Mouse (Mus musculus) T-cell, adult 2 months (primary cell): Measurements from ENCODE around the gene Lmf1.

ENCODE experiments used
- DNase-seq: peaks from one replicate; pipeline ENCODE4 v3.0.0; 2022; ENCODE audit warnings: low spot score

Lmf1 gene

DNA sequence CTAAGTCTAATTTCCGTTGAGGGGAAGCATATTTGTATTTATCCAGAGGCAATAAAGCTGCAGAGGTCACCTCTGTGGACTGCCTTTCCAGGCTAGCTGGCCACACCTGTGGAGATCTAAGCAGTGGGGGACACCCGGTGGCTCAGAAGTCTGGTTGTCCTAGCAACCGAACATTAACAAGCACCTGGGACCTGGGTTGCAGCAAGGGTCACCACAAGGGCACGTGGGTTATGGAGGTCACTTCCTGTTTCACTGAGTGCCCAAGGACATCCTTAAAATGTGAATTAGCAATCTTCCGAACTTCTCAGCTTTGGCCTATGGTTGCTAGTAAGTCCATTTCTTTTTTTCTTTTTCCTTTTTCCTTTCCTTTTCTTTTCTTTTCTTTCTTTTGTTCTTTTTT lies 25.3 kb downstream of the Lmf1 start:
- no peak for DNase-seq

DNA sequence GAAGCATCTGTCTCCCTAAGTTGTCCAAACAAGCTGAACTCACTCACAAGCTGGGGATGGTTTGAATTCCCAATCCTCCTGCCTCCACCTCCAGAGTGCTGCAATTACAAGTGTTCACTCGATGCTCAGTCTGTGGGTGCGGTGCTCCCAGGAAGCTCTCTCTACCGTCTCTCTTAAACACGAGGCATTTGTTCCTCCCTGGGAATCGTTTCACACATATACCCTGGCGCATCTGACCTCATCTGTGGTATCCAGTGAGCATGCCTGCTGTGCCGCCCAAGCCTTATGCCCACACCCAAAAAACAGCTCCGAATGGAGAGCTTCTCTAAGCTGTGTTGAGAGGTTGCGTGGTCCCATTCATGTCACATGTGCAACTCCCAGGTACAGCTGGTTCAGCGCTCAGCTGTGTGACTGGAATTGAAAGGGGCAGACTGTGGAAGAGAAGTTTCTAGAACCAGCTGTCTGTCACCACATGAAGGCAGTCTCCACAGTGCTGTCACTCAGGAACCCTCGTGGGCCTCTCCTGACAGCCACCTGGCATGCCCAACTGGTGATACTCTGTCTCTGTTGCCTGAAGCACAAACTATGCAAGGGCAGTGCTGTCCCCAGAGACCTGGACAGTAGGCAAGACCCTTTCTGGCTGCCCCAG lies 29.4 kb downstream of the Lmf1 start:
- no peak for DNase-seq

GRCm38 (mm10) chr17:25608821-25609505 lies 30.1 kb downstream of the Lmf1 start:
- DNase-seq, result no peak

DNA sequence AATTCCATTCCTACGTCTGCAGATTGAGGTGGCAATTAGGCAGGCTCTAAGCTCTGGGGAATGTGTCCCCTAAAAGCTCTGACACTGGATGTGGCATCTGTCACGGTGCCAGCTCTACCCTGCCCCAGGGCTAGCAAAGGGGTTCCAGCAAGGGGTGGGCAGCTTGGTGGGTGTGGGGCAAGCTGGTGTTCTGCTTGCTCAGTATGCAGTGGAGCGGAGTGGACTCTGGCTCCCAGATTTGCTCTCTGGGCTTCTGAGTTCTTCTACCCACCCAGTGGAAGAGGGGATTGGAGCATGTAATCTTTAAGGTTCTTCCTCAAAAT lies 30.6 kb downstream of the Lmf1 start:
- no peak for DNase-seq

DNA sequence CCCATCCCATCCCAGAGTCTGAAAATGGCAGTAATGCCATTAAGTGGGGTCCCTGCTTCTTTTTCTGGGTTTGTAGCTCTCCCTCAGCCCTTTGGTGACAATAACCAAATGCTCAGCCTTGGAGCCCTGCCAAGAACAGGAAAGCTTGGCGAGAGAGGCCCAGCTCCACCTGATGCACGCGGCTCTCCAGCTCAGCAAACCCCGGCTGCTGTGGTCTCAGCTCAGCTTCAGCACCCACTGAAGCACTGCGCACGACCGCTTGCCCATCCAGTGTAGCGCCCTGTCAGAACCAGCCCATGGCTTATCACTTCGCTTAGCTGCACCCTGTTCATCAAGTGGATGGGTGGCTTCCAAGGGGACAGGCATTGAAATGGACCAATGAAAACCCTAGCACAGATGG lies 31.3 kb downstream of the Lmf1 start:
- DNase-seq, result no peak

DNA sequence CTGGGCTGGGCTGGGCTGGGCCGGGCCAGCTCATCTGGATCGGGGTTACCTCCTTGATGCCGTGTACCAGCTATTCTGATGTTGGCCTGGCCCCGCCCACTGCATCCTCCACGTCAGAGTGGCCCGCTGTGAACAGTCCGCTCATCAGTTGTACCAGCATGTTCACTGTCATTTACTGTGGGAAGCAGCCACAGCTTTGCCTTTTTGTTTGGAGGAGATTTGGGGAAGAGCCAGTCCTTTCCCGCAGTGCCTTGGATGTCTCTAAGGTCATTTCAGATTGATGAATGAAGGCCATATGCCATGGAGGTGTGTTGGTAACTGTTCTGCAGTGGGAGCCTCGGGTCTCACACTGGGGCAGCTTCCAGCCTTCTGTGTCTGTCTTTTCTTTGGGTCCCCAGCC lies 33.7 kb downstream of the Lmf1 start:
- DNase-seq, result no peak

- DNase-seq, result no peak
Measured at GRCm38 (mm10) chr17:25613323-25613722, 34.4 kb downstream of the Lmf1 start.

DNA sequence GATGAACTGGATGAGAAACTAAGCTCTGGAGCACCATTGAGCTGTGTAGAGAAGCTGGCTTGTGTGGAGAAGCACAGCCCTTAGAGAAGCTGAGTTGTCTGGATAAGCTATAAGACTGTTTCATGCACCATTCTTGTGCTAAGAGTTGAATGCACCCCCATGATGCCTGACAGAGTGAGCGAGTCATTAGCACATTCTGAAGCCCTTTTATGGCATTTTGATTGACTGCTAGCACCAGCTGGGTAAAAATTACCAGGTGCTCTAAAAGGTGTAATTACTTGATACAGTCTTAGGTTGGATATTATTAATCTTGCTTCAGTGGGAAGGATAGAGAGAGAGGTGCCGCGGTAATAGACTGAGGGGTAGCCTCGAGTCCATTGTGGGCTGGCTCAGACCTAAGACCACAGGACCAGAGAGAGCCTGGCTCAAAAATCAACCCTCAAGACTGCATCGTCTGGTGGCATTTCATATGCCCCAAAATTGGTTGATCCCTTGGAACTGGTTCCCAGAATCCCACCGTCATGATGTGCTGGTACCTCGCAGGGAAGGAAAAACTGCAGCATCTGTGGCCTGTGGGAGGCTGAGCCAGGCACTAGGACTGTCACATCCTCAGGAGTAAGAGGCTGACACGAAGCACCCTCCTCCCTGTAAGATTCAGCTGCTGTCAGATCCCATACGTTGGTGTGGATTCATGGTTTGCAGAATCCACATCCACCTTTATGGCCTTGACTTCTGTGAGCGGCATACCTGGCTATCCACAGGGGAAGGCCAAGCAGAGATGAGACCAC lies 36.0 kb downstream of the Lmf1 start:
- no peak for DNase-seq

- no peak for DNase-seq
Measured at GRCm38 (mm10) chr17:25618508-25619056, 39.7 kb downstream of the Lmf1 start.

GRCm38 (mm10) chr17:25623441-25623840 lies 44.6 kb downstream of the Lmf1 start:
- DNase-seq, result no peak

GRCm38 (mm10) chr17:25623935-25624334 lies 45.0 kb downstream of the Lmf1 start:
- no peak for DNase-seq

- no peak for DNase-seq
Measured at GRCm38 (mm10) chr17:25624446-25625119, 45.7 kb downstream of the Lmf1 start.

DNA sequence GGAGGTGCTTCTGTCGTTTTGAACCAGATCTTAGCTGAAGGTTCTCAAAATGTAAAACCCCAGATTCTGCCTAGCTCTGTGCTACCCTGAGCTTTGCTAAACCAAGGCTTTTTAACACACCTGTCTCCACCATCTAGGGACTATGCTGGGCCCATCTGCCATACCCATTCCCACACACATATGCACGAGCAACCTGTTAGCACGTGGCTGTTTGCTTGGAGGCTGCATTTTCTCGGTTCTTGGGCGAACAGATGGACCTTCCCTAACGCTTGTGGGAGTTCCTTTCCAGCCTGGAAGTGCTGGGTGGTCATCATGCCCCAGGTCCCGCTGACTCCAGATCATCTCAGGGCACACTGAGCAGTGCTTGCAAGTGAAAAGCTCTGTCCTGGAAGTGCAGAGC lies 46.4 kb downstream of the Lmf1 start:
- no peak for DNase-seq

DNA sequence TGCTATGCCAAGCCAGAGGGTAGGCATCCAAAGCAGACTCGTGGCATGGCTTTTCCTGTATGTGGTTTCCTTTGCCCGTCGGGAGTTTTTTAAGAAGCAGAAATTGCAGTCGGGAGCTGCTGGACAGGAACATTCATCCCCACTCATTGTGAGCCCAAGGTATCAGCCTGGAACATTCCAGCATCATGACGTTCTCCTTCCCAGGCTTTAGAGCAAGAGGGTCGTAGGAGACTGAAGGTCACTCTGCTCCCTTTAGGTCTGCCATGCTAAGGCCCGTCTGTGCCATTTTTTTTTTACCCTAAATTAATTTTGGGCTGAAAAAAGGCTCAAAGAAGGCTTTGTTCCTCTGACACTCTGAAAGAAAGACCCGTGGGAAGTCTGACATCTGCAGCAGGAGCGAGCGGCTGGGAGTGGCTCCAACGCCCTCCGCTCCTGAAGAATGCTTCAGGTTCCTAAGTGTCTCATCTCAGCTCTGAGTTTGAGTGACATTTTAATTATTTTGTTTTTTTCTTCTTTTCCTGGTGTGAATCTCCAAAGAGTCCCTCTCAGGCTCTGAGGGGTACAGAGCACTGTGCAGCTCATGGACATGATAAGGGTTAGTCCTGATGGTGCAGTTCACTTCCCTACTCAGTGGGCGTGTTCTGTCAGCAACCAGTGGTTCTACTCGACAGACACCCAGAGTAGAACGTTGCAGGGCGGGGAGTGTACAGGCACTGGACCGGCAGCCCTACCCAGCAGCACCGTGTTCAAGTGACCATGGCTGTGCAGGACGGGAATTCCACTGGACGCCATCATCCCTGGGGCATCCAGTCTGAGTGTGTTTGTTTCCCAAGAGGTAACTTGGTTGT lies 47.5 kb downstream of the Lmf1 start:
- DNase-seq, result no peak

GRCm38 (mm10) chr17:25630313-25630712 lies 51.4 kb downstream of the Lmf1 start:
- DNase-seq, result no peak

DNA sequence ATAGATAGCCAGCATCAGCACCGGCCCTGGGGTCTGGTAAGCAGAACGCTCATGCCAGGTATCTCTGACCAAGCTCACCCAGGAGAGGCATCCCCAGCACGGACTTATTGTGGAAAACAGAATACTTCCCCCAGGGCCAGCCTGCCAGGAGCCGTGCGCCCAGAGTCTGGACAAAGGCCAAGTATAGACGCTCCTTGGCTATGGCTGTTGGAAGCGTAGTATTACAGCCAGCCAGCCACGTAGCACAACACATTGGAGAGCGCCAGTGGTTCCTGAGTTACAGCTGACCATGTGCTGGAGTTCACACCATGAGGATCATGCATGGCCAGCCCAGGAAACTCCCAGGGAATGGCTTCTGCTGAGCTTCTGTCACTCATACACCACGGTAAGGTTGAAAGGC lies 55.2 kb downstream of the Lmf1 start:
- DNase-seq, result no peak

DNA sequence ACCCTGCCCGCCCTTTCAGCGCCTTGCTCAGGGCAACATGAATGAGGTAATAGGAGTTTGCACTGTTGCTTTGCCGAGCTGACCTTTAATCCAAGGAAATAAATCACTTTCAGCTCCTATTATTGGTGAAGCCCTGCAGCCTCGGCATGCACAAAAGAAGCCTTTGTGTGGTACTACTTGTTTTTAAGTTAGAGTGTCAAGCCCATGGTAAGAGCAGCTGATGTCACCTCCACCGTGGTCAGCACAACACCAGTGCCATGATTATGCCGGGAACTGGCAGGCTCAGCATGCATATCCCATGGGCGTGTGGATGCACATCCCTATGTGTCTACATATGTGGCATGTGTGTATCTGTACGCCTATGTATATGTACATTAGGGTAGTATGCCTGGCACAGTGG lies 56.5 kb downstream of the Lmf1 start:
- DNase-seq, result no peak

GRCm38 (mm10) chr17:25635806-25636205 lies 56.9 kb downstream of the Lmf1 start:
- DNase-seq, result no peak

- DNase-seq, result no peak
Measured at GRCm38 (mm10) chr17:25637986-25638385, 59.1 kb downstream of the Lmf1 start.

GRCm38 (mm10) chr17:25638442-25638841 lies 59.6 kb downstream of the Lmf1 start:
- no peak for DNase-seq

DNA sequence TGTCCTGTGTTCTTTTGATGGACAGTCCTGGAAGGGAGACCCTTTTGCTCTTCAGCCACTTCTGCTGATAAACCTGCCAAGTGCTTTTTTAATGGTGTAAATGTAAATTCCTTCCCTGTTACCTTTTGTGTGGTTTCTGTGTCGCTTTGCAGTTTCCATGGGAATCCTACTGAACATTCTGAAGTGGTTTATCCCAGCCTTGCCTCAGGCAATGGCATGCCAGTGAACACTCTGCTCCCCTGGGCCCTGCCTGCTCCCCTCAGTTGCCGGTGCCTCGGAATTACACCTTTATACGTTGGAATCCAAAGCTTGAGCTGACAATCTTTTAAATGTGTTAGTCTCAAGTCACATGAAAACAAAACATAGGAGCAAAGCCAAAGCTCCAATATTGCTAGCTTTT lies 62.1 kb downstream of the Lmf1 start:
- no peak for DNase-seq

GRCm38 (mm10) chr17:25642032-25642431 lies 63.1 kb downstream of the Lmf1 start:
- no peak for DNase-seq
